Mouse (Mus musculus): ENCODE data around the gene Cd2bp2. TPM values are rescaled to one million over a fixed set of nuclear protein-coding genes. Genes with fewer than 3 reads are reported as not detected.

Cd2bp2 gene
- polyA plus RNA-seq, 1 experiment = 67.2 TPM

- DNase-seq = peak; percentile 46
- H3K4me1 ChIP-seq (replicated peaks; ENCODE audit: control insufficient read depth, insufficient read depth, low read length) = peaks cover 55% of the 10 kb centered on the region
These were observed 17.6 kb upstream of the Cd2bp2 start for GRCm38 (mm10) chr7:127213485-127213884.

GRCm38 (mm10) chr7:127212432-127213250 lies 16.8 kb upstream of the Cd2bp2 start:
- no peak for DNase-seq
- Histone ChIP-seq H3K27ac (ENCODE audit: control insufficient read depth, insufficient read depth, low read length) (no peak overlapping the region), H3K36me3 (ENCODE audit: control insufficient read depth, insufficient read depth, low read length) (peaks cover 14% of the 10 kb centered on the region), H3K4me3 (ENCODE audit: control insufficient read depth, insufficient read depth, low read length) (no peak overlapping the region), H3K27me3 (ENCODE audit: control insufficient read depth, insufficient read depth, low read length) (no peaks in the 10 kb centered on the region), H3K4me1 (replicated peaks; ENCODE audit: control insufficient read depth, insufficient read depth, low read length) (peaks cover 54% of the 10 kb centered on the region)
- WGBS = 90% methylated on average over 12 of the region's 12 CpGs
- TF ChIP-seq CTCF (IDR thresholded peaks at IDR 0.05; ENCODE audit: borderline replicate concordance, control insufficient read depth, extremely low read depth, insufficient read depth, low read length, poor library complexity) (no peak), POLR2A (IDR thresholded peaks at IDR 0.05; ENCODE audit: control insufficient read depth, extremely low read depth, insufficient read depth, low read length, poor library complexity) (no peak)

More at GRCm38 (mm10) chr7:127213485-127213884, 17.6 kb upstream of the Cd2bp2 start:
- Histone ChIP-seq H3K27me3 (ENCODE audit: control insufficient read depth, insufficient read depth, low read length) (no peaks in the 10 kb centered on the region), H3K4me3 (ENCODE audit: control insufficient read depth, insufficient read depth, low read length) (no peak overlapping the region), H3K36me3 (ENCODE audit: control insufficient read depth, insufficient read depth, low read length) (peaks cover 14% of the 10 kb centered on the region), H3K27ac (ENCODE audit: control insufficient read depth, insufficient read depth, low read length) (no peak overlapping the region)
- 61% methylated on average over 7 of the region's 7 CpGs for WGBS
- TF ChIP-seq CTCF (IDR thresholded peaks at IDR 0.05; ENCODE audit: borderline replicate concordance, control insufficient read depth, extremely low read depth, insufficient read depth, low read length, poor library complexity) = 0 out of 2 replicates have a peak, but pooled peaks have one; percentile 55
- no peak for TF ChIP-seq POLR2A (IDR thresholded peaks at IDR 0.05; ENCODE audit: control insufficient read depth, extremely low read depth, insufficient read depth, low read length, poor library complexity)

- Histone ChIP-seq H3K27ac (ENCODE audit: control insufficient read depth, insufficient read depth, low read length) (peak overlapping the region; percentile 72), H3K27me3 (ENCODE audit: control insufficient read depth, insufficient read depth, low read length) (no peaks in the 10 kb centered on the region), H3K4me3 (ENCODE audit: control insufficient read depth, insufficient read depth, low read length) (no peak overlapping the region), H3K36me3 (ENCODE audit: control insufficient read depth, insufficient read depth, low read length) (peaks cover 14% of the 10 kb centered on the region), H3K4me1 (replicated peaks; ENCODE audit: control insufficient read depth, insufficient read depth, low read length) (peaks cover 57% of the 10 kb centered on the region)
- TF ChIP-seq POLR2A (IDR thresholded peaks at IDR 0.05; ENCODE audit: control insufficient read depth, extremely low read depth, insufficient read depth, low read length, poor library complexity) (no peak), CTCF (IDR thresholded peaks at IDR 0.05; ENCODE audit: borderline replicate concordance, control insufficient read depth, extremely low read depth, insufficient read depth, low read length, poor library complexity) (no peak)
- DNase-seq = peak; percentile 30
- 15% methylated on average over 5 of the region's 5 CpGs for WGBS
These were observed 15.3 kb upstream of the Cd2bp2 start for GRCm38 (mm10) chr7:127211014-127211745.

- H3K27ac ChIP-seq (ENCODE audit: control insufficient read depth, insufficient read depth, low read length) = peak overlapping the region; percentile 89
- H3K4me3 ChIP-seq (ENCODE audit: control insufficient read depth, insufficient read depth, low read length) = no peak overlapping the region
- H3K36me3 ChIP-seq (ENCODE audit: control insufficient read depth, insufficient read depth, low read length) = peaks cover 14% of the 10 kb centered on the region
- peak; percentile 44 for DNase-seq
- peaks cover 52% of the 10 kb centered on the region for H3K4me1 ChIP-seq (replicated peaks; ENCODE audit: control insufficient read depth, insufficient read depth, low read length)
- TF ChIP-seq CTCF (IDR thresholded peaks at IDR 0.05; ENCODE audit: borderline replicate concordance, control insufficient read depth, extremely low read depth, insufficient read depth, low read length, poor library complexity) (no peak), POLR2A (IDR thresholded peaks at IDR 0.05; ENCODE audit: control insufficient read depth, extremely low read depth, insufficient read depth, low read length, poor library complexity) (no peak)
- 20% methylated on average over 4 of the region's 4 CpGs for WGBS
- H3K27me3 ChIP-seq (ENCODE audit: control insufficient read depth, insufficient read depth, low read length) = no peaks in the 10 kb centered on the region
These were observed 14.4 kb upstream of the Cd2bp2 start for GRCm38 (mm10) chr7:127210266-127210665.

GRCm38 (mm10) chr7:127209851-127210250 lies 14.0 kb upstream of the Cd2bp2 start:
- H3K4me3 ChIP-seq (ENCODE audit: control insufficient read depth, insufficient read depth, low read length) = no peak overlapping the region
- H3K4me1 ChIP-seq (replicated peaks; ENCODE audit: control insufficient read depth, insufficient read depth, low read length) = peaks cover 52% of the 10 kb centered on the region
- H3K27ac ChIP-seq (ENCODE audit: control insufficient read depth, insufficient read depth, low read length) = peak overlapping the region; percentile 89
- WGBS = 78% methylated on average over 5 of the region's 5 CpGs
- TF ChIP-seq CTCF (IDR thresholded peaks at IDR 0.05; ENCODE audit: borderline replicate concordance, control insufficient read depth, extremely low read depth, insufficient read depth, low read length, poor library complexity) = no peak
- TF ChIP-seq POLR2A (IDR thresholded peaks at IDR 0.05; ENCODE audit: control insufficient read depth, extremely low read depth, insufficient read depth, low read length, poor library complexity) = no peak
- H3K36me3 ChIP-seq (ENCODE audit: control insufficient read depth, insufficient read depth, low read length) = peaks cover 11% of the 10 kb centered on the region
- DNase-seq = no peak
- H3K27me3 ChIP-seq (ENCODE audit: control insufficient read depth, insufficient read depth, low read length) = no peaks in the 10 kb centered on the region

Measured in thymus, adult 2 months (tissue).